Mouse (Mus musculus) thymus, postnatal 14 days (tissue): ENCODE data around the gene Rtp3.

ENCODE experiments used
- DNase-seq: peaks from one replicate; pipeline ENCODE4 v3.0.0; 2021

The Rtp3 gene

DNA sequence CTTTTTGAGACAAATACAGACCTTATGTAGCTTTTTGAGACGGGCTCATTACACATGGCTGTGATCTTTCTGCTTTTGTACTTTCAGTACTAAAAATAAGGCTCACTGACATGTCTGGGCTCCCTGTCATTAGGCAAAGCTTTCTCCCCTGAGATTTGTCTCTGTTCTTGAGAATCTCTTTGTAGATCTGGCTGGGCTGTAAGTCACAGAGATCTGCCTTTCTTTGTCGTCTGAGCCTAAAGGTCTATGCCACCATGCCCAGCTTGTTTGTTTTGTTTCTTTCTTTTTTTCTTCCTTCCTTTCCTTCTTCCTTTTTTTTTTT, 24.5 kb downstream of the Rtp3 start:
- no peak for DNase-seq

- DNase-seq = peak; percentile 48
These were observed 25.1 kb downstream of the Rtp3 start for GRCm38 (mm10) chr9:110965062-110965909.

DNA sequence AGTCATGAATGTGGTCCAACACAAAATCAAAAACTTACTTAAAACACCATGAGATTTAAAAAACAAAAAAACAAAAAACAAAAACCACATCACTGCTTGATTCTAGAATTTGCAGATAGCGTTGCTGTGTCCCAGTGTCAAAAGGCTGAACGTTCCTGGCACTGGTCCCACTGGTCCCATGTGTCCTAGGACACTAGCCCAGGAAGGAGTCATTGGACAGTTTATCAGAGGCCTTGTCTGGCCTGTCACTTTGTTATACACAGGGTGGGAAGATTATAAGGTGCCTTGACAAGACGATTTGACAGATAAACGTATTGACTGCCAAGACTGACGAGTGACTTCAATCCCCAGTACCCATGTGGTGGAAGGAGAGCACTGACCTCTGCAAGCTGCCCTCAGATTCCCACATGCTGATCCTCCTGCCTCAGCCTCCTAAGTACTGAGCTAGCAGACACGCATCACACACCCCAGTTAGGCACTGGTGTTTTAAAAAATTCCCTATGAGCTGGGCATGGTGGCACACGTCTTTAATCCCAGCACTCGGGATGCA, 26.7 kb downstream of the Rtp3 start:
- DNase-seq = no peak

GRCm38 (mm10) chr9:110961386-110961785, 29.0 kb downstream of the Rtp3 start:
- no peak for DNase-seq

GRCm38 (mm10) chr9:110960230-110961149, 29.9 kb downstream of the Rtp3 start:
- DNase-seq = no peak

GRCm38 (mm10) chr9:110959669-110960068, 30.7 kb downstream of the Rtp3 start:
- no peak for DNase-seq

DNA sequence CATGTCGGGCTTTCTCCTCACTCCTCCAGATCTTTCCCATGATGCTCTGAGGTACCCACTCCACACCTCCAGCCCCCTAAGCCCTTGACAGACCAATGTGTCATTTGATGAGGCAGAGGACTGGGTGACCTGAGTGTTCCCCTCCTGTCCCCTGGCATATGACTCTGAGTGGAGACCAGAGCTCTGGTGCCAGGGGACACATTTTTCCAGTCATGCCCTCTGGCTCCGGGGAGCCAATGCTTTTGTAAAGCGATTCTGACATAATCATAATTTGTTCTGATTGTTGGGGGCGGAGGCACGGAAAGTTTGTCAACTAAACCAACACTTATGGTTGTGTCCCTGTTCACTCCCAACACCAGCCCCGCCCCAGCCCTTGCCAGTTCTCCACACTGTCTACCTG, 34.4 kb downstream of the Rtp3 start:
- DNase-seq = no peak

DNA sequence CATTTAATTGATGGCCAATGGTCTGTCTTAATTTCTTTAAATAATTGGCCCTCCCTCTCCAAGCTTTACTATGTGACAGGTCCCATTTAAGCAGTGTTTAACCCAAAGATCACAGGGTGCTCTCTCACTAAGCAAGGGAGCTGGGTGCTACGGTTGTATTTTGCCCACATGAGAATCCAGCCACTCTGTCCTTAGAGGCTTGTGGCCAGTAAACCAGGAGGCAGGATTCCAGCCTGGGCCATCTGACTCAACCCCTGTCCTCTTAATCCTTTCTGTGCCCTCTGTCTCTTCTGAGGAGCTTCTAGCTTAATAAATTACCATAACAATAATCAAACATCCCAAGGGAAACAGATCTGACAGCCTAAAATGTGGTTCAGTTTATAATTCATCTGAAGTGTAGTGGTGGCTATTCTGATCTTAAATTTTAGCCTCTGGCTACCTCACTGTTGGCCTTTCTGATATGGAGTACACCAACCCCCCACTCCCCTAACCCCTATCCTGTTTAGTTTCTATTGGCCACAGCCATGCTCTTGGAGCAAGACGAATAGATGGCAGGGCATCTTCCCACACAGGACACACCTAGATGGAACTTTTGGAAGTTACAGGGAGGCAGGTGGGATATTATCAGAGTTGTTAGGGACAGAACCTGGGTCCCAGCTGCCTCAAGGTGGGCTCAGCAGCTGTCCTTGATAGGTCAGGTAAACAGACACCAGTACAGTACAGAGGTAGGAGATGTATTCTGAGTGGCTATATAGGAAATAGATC, 35.5 kb downstream of the Rtp3 start:
- no peak for DNase-seq

DNA sequence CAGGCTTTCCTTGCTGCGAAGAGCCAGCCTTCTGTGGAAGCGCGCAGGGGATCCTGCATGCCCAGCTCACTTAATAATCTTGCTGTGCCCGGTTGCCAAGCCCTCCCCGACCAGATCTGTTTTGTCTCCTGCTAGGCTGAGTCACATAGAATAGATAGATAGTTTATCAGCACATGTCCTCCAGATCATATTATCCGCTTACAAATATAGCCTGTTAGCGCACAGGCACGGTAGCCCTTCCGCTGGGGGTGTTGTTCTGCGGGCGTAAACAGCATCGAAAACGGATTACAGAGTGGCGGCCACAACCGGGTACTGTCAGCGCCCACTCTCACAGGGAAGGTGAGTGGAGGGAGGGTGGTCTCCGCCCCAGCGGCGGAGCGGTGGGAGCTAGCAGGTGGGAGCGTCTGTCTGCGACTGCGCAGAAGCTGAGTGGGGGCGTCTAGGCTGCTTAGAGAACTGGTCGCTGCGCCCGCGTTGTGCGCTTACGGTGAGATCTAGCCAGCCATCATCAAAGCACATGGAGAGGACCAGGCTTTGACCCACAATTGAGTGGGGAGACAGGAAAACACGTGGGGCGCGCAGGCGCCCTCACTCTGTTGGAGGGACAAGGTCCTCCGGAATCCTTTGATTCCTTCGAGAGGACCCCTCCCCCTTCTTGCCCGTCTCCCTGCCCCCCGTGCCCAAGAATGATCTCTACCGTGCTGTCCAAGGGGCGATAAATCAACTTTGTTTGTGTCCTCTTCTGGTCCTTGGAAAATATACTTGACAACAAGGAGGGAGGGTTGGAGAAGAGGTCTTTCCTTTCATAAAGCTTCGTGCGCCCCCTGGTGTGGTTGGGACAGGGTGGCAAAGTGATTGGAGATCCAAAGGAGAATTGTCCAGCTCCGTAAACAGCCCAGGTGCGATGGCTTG, 36.6 kb downstream of the Rtp3 start:
- peak; percentile 81 for DNase-seq

DNA sequence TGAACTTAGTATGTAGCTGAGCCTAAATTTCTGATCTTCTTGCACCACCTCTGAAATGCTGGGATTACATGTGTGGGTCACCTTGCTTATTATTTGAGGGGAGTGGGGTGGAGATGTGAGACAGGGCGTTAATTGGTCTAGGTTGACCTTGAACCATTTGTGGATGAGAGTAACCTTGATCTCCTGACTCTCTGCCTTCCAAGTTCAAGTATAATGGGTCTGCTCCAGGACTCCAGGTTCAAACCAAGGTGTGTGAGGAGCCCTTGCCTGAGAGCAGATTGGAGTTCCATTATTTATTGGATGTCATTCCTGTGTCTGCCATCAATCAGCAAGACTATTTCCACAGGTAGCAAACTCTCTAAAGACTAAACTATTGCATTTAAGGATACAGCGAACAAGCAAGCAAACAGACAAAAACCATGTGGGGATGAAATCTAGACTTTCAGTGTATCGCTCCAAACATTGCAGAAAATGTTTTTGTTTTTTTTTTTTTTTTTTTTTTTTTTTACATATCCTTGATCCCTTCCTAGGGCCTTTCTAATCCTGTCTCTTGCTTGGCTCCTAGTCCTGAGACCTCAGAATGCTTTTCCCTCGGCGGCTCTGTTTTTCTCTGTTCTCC, 37.3 kb downstream of the Rtp3 start:
- no peak for DNase-seq

DNA sequence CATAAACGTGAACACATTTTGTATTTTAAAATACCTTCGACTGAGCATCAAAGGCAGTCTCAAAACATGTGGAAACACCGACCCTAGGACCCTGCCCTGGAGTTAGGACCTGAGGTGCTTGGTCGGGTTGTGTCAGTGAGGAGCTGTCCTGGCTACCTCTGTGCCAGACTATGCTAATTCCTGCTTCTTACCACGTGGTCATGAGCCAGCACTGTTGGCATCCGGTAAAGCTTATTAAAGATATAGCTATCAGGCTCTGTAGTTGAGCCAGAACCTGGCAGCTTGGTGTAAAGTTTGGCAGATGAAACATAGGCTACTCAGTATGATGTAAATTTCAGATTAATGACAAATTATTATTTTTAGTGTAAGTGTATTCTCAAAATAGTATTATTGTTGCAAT, 38.0 kb downstream of the Rtp3 start:
- DNase-seq = no peak

- no peak for DNase-seq
These were observed 38.5 kb downstream of the Rtp3 start for GRCm38 (mm10) chr9:110951866-110952265.

- no peak for DNase-seq
These were observed 39.0 kb downstream of the Rtp3 start, which contains the start of gene Lrrc2 for GRCm38 (mm10) chr9:110951397-110951796. Gene Lrrc2 (plus strand): TSS chr9:110951545.

GRCm38 (mm10) chr9:110950109-110950508, 40.3 kb downstream of the Rtp3 start:
- DNase-seq = no peak

- no peak for DNase-seq
These were observed 41.5 kb downstream of the Rtp3 start for GRCm38 (mm10) chr9:110948813-110949310.

DNA sequence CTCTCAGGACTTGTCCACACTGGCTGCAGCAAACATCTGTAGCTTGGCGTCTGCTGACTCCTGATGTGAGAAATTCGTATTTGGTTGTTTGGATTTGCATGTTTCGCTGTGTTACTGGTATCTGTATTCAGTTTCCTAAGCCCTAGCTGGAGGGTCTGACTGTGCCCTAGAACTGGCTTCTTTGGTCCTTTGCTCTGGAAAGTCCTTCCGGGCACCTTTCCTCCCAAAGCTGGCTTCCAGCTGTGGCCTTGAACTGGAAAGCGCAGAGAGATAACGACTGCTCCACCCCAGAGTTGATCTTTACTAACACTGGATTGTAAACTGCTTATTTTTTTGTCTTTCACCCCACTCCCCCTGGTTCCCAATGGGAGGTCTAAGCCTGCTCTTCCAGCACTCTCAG, 42.5 kb downstream of the Rtp3 start:
- DNase-seq = no peak

DNA sequence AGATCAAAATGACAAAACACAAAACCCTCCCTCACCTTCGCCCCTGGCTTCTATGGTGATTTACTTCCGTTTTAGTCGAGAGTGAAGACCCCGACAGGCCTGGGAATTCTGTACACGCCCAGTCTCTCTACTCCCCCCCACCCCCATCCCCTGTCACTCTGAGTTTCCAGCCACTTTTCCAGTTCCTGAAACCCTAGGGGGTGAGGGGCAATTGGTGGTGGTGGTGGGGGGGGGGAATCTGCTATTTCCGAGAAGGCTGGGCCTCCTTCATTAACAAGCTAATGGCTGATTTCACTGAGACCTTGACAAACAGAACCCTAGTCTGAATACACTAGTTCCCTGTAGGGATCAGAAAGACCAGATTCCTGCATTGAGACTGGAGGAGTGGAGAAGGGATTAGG, 43.1 kb downstream of the Rtp3 start:
- DNase-seq = no peak

- peak; percentile 67 for DNase-seq
These were observed 43.8 kb downstream of the Rtp3 start for GRCm38 (mm10) chr9:110946548-110947044.

DNA sequence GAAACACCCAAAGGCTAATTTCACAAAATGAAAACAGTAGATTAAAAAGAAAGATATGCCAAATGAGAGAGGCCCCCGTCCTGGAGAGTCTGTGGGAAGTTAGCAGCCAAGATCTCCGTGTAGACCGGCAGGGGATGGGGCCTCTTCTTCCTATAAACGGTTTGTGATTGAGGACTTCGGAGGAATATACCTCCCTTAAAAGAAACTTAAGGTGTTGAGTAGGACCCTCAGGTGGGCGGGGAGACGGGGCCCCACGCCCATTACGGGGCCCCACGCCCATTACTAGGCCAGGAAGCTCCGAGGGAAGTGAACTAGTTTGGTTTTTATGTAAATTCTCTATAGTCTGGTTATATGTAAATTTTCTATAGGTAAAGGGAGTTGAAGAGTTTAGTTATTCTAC, 44.5 kb downstream of the Rtp3 start, which contains the start of gene Tdgf1:
Tdgf1 (minus strand) TSS at position 233 of the 400 bp plus-strand sequence.
- no peak for DNase-seq

- DNase-seq = no peak
These were observed 45.0 kb downstream of the Rtp3 start for GRCm38 (mm10) chr9:110945343-110945742.

- peak; percentile 44 for DNase-seq
These were observed 46.1 kb downstream of the Rtp3 start for GRCm38 (mm10) chr9:110944265-110944664.
